Mouse (Mus musculus) C2C12 (cell line): ENCODE data around the gene Wfdc21. TPM values are rescaled to one million over a fixed set of nuclear protein-coding genes. Genes with fewer than 3 reads are reported as not detected.

ENCODE experiments used
- H3K27me3 ChIP-seq: one replicate; pipeline ENCODE4 v1.6.1; 2011; ENCODE audit not compliant: control insufficient read depth, insufficient read depth, insufficient read length
- H3K36me3 ChIP-seq: one replicate; pipeline ENCODE4 v1.6.1; 2011; ENCODE audit not compliant: control insufficient read depth, insufficient read depth
- H3K4me3 ChIP-seq: one replicate; pipeline ENCODE4 v1.5.1; 2011; ENCODE audit warnings: mild to moderate bottlenecking, control low read depth; ENCODE audit not compliant: poor library complexity, insufficient read depth, severe bottlenecking
- H3K79me2 ChIP-seq: one replicate; pipeline ENCODE4 v1.6.1; 2011; ENCODE audit not compliant: control insufficient read depth, insufficient read depth
- H3K79me3 ChIP-seq: one replicate; pipeline ENCODE4 v1.6.1; 2011; ENCODE audit warnings: low read depth, control low read depth
- H3ac ChIP-seq: one replicate; pipeline ENCODE3; 2011; ENCODE audit warnings: low read depth; ENCODE audit not compliant: control insufficient read depth, insufficient read length
- CEBPB ChIP-seq: IDR thresholded peaks from one replicate; pipeline ENCODE4 v1.6.1; 2011; ENCODE audit warnings: low read depth, mild to moderate bottlenecking, control low read depth, moderate library complexity
- CTCF ChIP-seq: IDR thresholded peaks from one replicate; pipeline ENCODE4 v1.5.1; 2011; ENCODE audit not compliant: control insufficient read depth, insufficient read depth, insufficient read length
- FOSL1 ChIP-seq: IDR thresholded peaks from one replicate; pipeline ENCODE4 v1.8.0; 2011; ENCODE audit warnings: mild to moderate bottlenecking, low read length; ENCODE audit not compliant: poor library complexity, insufficient read depth, severe bottlenecking
- MAX ChIP-seq: IDR thresholded peaks from one replicate; pipeline ENCODE4 v1.6.1; 2011; ENCODE audit warnings: mild to moderate bottlenecking, control low read depth
- MYOD1 ChIP-seq: IDR thresholded peaks from one replicate; pipeline ENCODE4 v1.6.1; 2011; ENCODE audit warnings: low read depth; ENCODE audit not compliant: control insufficient read depth, insufficient read length
- MYOG ChIP-seq: IDR thresholded peaks from one replicate; pipeline ENCODE4 v1.6.1; 2011; ENCODE audit not compliant: control insufficient read depth, insufficient read length; ENCODE audit errors: extremely low read depth
- USF1 ChIP-seq: IDR thresholded peaks from one replicate; pipeline ENCODE4 v1.6.1; 2011; ENCODE audit warnings: low read depth, mild to moderate bottlenecking, control low read depth, moderate library complexity
- polyA plus RNA-seq: library from polyadenylated mRNA; unstranded; fragments of >200 nt; fragmentation: generic; extraction: Trizol; gene quantifications from one replicate; pipeline ENCODE4 v1.2.1, GENCODE M21; 2012; ENCODE audit warnings: missing spikeins

The Wfdc21 gene
- polyA plus RNA-seq, 1 experiment: not detected

GRCm38 (mm10) chr11:83735881-83736280, 10.9 kb upstream of the Wfdc21 start:
- no peaks in the 10 kb centered on the region for H3K79me2 ChIP-seq
- no peak overlapping the region for H3ac ChIP-seq
- no peak for TF ChIP-seq USF1
- H3K79me3 ChIP-seq: no peaks in the 10 kb centered on the region
- H3K36me3 ChIP-seq: no peaks in the 10 kb centered on the region
- H3K27me3 ChIP-seq: peaks cover 4% of the 10 kb centered on the region
- no peak overlapping the region for H3K4me3 ChIP-seq

GRCm38 (mm10) chr11:83737109-83737558, 9.6 kb upstream of the Wfdc21 start:
- no peak for TF ChIP-seq CTCF
- TF ChIP-seq MYOG: no peak
- no peak for TF ChIP-seq CEBPB
- TF ChIP-seq MAX: no peak
- no peak for TF ChIP-seq USF1
- H3K79me3 ChIP-seq: no peaks in the 10 kb centered on the region
- no peaks in the 10 kb centered on the region for H3K36me3 ChIP-seq
- H3ac ChIP-seq: no peak overlapping the region
- peaks cover 11% of the 10 kb centered on the region for H3K27me3 ChIP-seq
- no peaks in the 10 kb centered on the region for H3K79me2 ChIP-seq
- no peak overlapping the region for H3K4me3 ChIP-seq

GRCm38 (mm10) chr11:83739241-83739640, 7.5 kb upstream of the Wfdc21 start:
- Histone ChIP-seq H3K4me3 (no peak overlapping the region), H3K27me3 (peaks cover 20% of the 10 kb centered on the region), H3K36me3 (no peaks in the 10 kb centered on the region), H3K79me3 (no peaks in the 10 kb centered on the region), H3ac (no peak overlapping the region), H3K79me2 (no peaks in the 10 kb centered on the region)
- TF ChIP-seq USF1: no peak
- TF ChIP-seq CTCF: peak; percentile 59
- peak; percentile 36 for TF ChIP-seq MAX
- no peak for TF ChIP-seq CEBPB

- no peak overlapping the region for H3K4me3 ChIP-seq
- no peaks in the 10 kb centered on the region for H3K79me3 ChIP-seq
- no peak for TF ChIP-seq USF1
- TF ChIP-seq MAX: no peak
- no peak for TF ChIP-seq MYOD1
- no peak for TF ChIP-seq MYOG
- TF ChIP-seq CEBPB: no peak
- no peaks in the 10 kb centered on the region for H3K79me2 ChIP-seq
- no peak overlapping the region for H3ac ChIP-seq
- H3K36me3 ChIP-seq: no peaks in the 10 kb centered on the region
- H3K27me3 ChIP-seq: peaks cover 26% of the 10 kb centered on the region
These were observed 6.2 kb upstream of the Wfdc21 start for GRCm38 (mm10) chr11:83740443-83740991.

GRCm38 (mm10) chr11:83741841-83742240, 4.9 kb upstream of the Wfdc21 start:
- H3K4me3 ChIP-seq: no peak overlapping the region
- H3ac ChIP-seq: no peak overlapping the region
- peaks cover 36% of the 10 kb centered on the region for H3K27me3 ChIP-seq
- H3K79me2 ChIP-seq: no peaks in the 10 kb centered on the region
- TF ChIP-seq FOSL1 (no peak), USF1 (no peak), CEBPB (no peak), MAX (no peak), CTCF (no peak), MYOG (no peak), MYOD1 (no peak)
- no peaks in the 10 kb centered on the region for H3K36me3 ChIP-seq
- no peaks in the 10 kb centered on the region for H3K79me3 ChIP-seq

GRCm38 (mm10) chr11:83742731-83743355, 3.9 kb upstream of the Wfdc21 start:
- H3K79me3 ChIP-seq: no peaks in the 10 kb centered on the region
- H3K36me3 ChIP-seq: no peaks in the 10 kb centered on the region
- H3ac ChIP-seq: no peak overlapping the region
- no peaks in the 10 kb centered on the region for H3K79me2 ChIP-seq
- no peak overlapping the region for H3K4me3 ChIP-seq
- no peak for TF ChIP-seq FOSL1
- no peak for TF ChIP-seq MAX
- TF ChIP-seq USF1: no peak
- no peak for TF ChIP-seq CTCF
- TF ChIP-seq MYOD1: no peak
- H3K27me3 ChIP-seq: peaks cover 42% of the 10 kb centered on the region
